Mouse (Mus musculus): ENCODE measurements at regions not wholly inside any gene's neighbourhood (a gene's known extent, or its start where the extent isn't known, plus 50 kb on each side); places are given as distances from the start of the nearest gene placed in this dataset.

DNA sequence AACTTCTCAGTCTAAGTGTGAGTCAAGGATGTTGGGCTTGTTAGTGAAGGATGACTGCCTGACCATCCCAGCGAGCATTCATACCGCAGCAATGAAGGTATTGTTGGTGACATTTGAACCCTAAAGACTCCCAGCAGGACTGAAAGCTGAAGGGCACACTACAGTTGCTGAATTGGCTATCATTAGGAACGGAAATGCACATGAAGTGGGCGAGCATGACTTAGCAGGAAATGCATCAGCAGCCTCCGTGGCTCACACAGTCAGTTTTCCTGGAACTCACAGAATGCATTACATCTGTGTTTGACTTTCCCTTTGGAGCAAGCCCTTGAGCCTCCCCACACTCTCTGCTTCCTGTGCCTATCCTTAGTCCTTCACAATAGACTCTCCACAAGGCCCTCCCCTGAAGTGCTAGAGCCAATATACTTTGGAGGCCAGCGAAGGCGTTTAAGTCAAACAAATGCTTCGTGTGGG lies 63.9 kb downstream of the Tmco5 start:
- no peak for DNase-seq (ENCODE audit: low spot score)

- no peak for DNase-seq (ENCODE audit: low spot score)
Observed at GRCm38 (mm10) chr2:116948538-116948937, 70.0 kb downstream of the Tmco5 start.

DNA sequence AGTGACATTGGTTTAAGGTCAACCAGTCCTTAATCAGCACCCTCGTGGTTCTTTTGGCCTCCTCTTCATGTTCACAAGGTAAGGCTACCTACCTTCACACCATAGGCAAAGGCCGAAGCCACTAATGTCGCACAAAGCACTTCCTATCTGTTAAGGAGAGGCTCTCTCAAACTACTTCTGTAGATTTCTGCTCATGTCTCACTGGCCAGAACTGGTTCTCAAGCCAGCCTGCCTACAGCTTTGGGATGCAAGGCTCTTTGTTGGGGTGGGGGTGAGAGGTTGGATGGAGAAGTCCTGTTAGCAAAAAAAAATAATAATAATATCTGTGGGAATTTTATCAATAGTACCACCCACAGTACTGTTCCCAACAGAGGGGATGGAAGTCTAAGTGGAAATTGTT lies 71.2 kb downstream of the Tmco5 start:
- DNase-seq (ENCODE audit: low spot score), result no peak

DNA sequence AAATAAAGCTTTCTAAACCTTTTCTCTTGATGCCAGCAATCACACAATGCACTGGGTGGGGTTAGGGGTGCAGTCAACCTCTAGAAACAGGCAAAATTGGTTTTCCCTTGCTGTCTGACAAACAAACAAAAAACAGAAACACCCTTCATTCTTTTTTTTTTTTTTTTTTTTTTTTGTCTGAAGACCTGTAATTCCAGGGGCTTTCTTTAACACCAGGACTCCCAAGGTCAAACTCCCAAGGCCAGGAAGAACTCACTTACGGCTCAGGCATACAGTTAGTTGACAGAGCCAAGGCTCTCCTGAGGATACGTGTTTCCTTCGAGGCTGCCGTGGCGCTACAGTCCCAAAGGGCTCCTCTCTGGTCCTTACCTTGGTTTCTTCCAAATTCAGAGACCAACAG lies 71.7 kb downstream of the Tmco5 start:
- no peak for DNase-seq (ENCODE audit: low spot score)

- no peak for DNase-seq (ENCODE audit: low spot score)
Observed at GRCm38 (mm10) chr2:116951481-116951880, 73.0 kb downstream of the Tmco5 start.

- DNase-seq (ENCODE audit: low spot score), result no peak
Observed at GRCm38 (mm10) chr2:116954280-116954679, 75.8 kb downstream of the Tmco5 start.

- DNase-seq (ENCODE audit: low spot score), result no peak
Observed at GRCm38 (mm10) chr2:116954896-116955295, 76.4 kb downstream of the Tmco5 start.

GRCm38 (mm10) chr2:116963116-116963873 lies 84.8 kb downstream of the Tmco5 start:
- no peak for DNase-seq (ENCODE audit: low spot score)

DNA sequence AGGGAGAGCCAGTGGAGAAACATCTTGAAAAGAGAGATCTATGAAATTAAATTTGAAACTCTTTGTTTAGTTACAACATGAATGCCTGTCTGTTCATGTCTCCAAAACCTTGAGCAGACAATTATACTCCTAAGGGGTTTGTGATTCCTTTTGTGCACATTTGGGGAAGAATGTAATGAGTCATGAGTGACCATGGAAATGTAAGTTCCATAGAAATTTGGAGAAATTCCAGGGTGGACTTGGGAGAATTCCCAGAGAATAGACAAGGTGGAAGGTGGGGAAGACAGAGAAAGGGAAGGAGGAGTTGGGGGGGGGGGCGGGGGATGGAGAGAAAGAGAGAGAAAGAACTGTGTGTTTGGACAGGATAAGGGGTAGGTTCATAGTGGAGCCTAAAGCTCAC lies 87.8 kb downstream of the Tmco5 start:
- no peak for DNase-seq (ENCODE audit: low spot score)

DNA sequence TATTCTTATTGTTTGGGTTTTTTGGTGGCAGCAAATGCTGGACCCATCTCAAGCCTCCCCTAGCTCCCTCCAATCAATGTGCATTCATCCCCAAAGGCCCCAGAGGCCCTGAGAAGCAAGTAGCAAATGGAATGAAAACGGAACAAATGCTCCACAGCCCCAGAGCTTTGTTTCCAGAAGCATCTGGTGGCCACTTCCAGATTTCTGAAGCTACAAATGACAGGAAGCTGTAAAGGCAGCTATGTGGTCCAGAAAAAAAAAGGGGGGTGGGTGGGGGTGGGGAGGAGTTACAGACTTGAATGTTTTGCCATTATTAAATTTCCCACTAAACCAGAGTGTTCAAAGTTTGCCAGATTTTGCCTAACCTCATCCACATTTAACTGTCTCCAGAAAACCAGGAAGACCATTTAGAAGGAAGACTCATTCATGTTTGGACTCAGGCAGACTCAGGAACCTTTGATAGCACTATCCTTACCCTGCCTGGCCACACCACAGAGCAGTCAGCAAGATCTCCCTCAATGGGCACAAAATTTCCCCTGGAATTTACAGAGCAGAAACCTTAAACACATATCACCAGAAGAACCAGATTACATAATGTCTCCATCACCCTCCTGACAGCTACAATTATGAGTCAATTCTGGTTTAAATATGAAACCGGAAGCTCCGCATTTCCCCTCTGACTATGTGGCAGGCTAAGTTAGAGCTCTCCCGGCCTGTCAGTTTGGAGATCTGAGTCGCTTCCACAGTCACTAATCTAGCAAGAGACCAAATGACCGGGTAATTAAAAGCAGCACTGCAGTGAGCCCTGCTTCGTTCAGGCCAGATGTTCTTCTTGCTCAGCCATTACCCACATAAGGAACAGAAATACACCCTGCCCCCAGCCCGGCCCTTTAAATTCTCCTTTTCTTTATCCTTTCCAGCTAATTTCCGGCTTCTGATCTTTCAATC lies 93.4 kb downstream of the Tmco5 start:
- DNase-seq (ENCODE audit: low spot score), result peak; percentile 22

DNA sequence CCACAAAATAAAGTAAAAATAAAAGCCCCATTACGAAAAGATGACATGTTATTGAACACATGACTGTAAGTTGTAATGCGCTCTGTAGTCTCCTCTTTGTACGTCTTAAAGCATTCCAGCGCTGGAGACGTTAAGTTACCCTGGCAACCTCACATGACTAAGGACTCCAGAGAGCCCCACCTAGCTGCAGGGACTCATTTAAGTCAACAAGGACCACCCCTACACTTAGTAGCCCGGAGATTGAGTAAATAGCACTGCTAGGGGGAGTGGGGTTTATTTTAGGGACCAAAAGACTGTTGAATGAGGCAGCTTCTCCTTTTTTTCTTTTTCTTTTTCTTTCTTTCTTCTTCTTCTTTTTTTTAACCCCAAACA lies 94.1 kb downstream of the Tmco5 start:
- no peak for DNase-seq (ENCODE audit: low spot score)

DNA sequence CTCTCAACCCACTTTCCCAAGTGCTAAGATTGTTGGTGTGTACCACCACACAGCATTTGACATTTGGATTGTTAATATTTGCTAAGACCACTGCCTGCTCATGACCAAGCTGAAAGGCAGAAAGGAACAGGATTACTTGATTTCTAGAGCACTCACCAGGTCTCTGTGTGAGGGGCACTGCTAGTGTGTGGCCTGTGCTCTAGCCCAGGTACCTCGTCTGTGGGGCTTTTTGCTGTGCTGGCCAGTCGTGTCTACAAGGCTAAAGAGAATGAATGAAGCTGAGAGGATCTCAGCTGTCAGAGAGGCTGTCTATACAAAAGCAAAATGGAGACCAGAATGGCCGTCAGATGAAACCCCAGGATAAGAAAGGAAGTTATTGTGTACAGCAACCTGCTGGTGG lies 95.0 kb downstream of the Tmco5 start:
- DNase-seq (ENCODE audit: low spot score), result no peak

GRCm38 (mm10) chr2:116974152-116974551 lies 95.7 kb downstream of the Tmco5 start:
- DNase-seq (ENCODE audit: low spot score), result no peak

DNA sequence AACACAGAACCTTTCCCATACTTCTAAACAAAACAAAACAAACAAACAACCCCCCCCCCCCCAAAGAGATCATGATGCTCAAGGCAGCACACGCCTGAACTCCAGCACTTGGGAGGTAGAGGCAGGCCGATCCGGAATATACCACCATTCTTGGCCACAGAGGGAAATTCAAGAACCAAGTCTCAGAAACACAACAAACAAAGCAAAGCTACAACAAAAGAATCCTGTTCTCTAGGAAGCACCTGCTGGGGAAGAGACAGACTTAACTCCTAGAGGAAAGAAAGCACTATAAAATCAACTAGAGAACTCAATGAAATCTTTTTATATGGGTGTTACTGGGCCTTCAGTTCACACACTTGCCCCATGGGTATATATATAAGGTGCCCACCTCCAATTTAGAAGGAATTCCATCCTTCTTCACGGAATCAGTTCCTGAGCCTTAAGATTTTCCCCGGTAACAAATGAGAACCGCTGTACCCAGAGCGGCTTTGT lies 96.1 kb downstream of the Tmco5 start:
- DNase-seq (ENCODE audit: low spot score), result no peak

- peak; percentile 30 for DNase-seq (ENCODE audit: low spot score)
Observed at GRCm38 (mm10) chr2:116975091-116975600, 96.7 kb downstream of the Tmco5 start.

DNA sequence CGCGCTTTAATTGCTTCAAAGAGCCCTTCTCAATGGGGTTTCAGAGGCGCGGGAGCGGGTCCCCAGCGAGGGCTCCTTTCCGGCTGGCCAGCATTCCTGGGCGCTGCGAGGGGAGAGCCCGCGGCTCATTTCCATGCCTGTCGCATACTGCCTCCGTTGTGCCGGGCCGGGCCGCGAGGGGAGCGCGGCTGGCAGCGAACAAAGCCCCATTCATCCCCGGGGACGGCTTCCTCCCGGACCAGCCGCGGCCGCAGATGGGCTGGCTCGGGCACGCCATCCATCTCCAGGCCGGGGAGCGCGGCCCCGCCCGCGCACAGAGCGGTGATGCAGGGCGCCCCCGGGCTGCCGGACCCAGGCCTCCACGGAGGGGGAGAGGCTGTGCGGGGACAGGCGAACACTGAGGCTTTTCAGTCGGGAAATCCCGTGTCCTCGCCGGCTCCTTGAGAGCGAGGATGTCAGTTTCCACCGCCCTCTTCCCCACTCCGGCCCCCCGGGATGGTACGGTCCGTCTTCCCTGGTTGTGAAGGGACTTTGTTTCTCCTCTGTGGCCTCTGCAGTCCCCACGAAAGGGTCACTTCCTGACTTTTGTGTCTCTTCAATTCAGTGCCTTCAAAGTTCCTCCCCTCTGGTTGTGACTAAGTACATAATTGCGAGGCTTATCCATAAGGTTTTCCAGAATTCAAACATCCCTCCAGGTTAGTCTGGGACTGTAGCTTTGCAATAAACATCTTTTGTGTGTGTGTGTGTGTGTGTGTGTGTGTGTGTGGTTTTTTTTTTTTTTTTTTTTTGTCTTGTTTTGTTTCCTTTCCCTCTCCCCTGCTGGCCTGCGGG lies 97.3 kb downstream of the Tmco5 start:
- DNase-seq (ENCODE audit: low spot score), result peak; percentile 52

DNA sequence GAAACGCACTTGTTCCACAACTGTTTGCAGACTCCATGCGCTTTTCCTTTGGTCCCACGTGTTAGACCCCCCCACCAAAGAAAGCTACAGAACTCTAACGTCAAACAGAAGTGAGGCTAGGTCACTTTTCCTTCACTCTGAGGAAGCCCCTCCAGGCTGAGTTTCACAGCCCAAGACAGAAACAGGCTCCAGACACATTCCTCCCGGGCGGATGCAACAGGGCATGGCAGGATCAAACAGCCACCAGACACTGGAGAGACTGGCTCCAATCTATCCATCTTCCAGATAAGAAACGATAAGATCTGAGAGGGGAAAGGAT lies 97.9 kb downstream of the Tmco5 start:
- DNase-seq (ENCODE audit: low spot score), result no peak

GRCm38 (mm10) chr2:116976951-116977503 lies 98.5 kb downstream of the Tmco5 start:
- DNase-seq (ENCODE audit: low spot score), result no peak

GRCm38 (mm10) chr2:116977771-116978600 lies 99.5 kb downstream of the Tmco5 start:
- DNase-seq (ENCODE audit: low spot score), result no peak

GRCm38 (mm10) chr2:116978809-116979208 lies 100.3 kb downstream of the Tmco5 start:
- DNase-seq (ENCODE audit: low spot score), result no peak
